Mouse (Mus musculus) megakaryocyte, embryonic 14.5 days (primary cell): Measurements from ENCODE around the gene Prkg2. TPM values are rescaled to one million over a fixed set of nuclear protein-coding genes. Genes with fewer than 3 reads are reported as not detected.

Experiments
- H3K27me3 ChIP-seq: replicated peaks from 2 replicates; pipeline ENCODE3; 2012; ENCODE audit warnings: inconsistent platforms
- H3K36me3 ChIP-seq: replicated peaks from 2 replicates; pipeline ENCODE3; 2012; ENCODE audit warnings: low read length, inconsistent platforms, mixed read lengths
- H3K4me1 ChIP-seq: 2 replicates; pipeline ENCODE4 v1.6.1; 2012; ENCODE audit warnings: inconsistent platforms
- H3K4me3 ChIP-seq: replicated peaks from 2 replicates; pipeline ENCODE3; 2012; ENCODE audit warnings: moderate library complexity, mild to moderate bottlenecking, inconsistent platforms
- H3K9me3 ChIP-seq: 2 replicates; pipeline ENCODE4 v1.6.1; 2012; ENCODE audit warnings: inconsistent platforms
- FLI1 ChIP-seq: IDR thresholded peaks from 2 replicates; pipeline ENCODE4 v1.6.1; 2012; ENCODE audit warnings: low read length, inconsistent platforms, mixed read lengths
- GATA1 ChIP-seq: IDR thresholded peaks from 3 replicates; pipeline ENCODE4 v1.6.1; 2012; ENCODE audit warnings: mixed read lengths, low read length, inconsistent platforms, borderline replicate concordance
- polyA plus RNA-seq: library from polyadenylated mRNA; stranded (reverse); fragments of >175 nt; gene quantifications from 2 replicates; pipeline ENCODE4 v1.2.3, GENCODE M21; 2012; ENCODE audit warnings: low replicate concordance; ENCODE audit not compliant: insufficient read depth

The Prkg2 gene
- polyA plus RNA-seq, 1 experiment, result not detected

DNA sequence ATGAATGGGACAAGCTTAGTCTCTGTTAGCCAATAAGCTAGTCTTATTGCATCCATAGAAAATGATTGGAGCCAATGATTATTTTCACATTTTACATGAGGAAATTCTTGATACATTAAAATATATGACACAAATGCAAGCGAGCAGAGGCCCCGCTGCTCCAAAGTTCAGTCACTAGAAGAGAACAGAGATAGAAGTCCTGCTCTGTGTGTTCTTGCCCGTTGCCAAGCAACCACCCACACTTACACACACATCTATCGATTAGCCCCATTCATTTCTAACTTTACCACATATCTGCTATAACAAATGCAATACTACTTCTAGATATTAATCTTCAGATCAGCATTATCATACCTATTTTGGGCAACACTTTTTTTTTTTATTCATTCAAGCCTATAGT is 85.6 kb downstream of the Prkg2 start:
- no peaks in the 10 kb centered on the region for H3K4me1 ChIP-seq
- peaks cover 2% of the 10 kb centered on the region; the same call in 1 of the 2 replicates for H3K9me3 ChIP-seq
- no peak for TF ChIP-seq GATA1
- no peak for TF ChIP-seq FLI1
- no peaks in the 10 kb centered on the region for H3K36me3 ChIP-seq
- no peak overlapping the region for H3K4me3 ChIP-seq
- no peaks in the 10 kb centered on the region for H3K27me3 ChIP-seq

DNA sequence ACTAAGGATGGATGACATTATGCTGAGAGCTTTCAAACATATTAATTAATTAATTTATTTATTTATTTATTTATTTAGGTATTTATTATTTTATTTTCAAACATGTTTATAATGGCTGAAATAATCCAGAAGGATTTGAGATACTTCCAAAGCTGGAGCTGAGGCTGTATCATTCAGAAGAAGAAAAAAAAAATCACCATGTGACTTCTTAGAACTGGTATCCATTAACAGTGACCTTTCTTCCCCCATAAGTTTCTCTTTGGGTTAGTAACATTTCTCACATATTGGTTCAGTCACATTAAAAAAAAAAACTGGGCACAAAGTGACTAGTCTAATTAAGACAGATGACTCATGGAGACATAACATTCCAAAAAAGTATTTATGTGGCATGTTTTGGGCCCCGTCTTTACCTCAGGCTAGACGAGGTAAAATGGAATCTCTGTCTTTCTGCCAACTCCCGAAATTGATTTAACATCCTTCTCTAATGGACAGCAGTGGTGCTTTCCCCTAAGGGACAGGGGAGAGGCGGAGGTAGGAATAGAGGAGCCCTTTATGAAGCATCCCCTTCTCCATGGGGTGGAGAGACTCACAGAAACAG is 86.6 kb downstream of the Prkg2 start:
- TF ChIP-seq FLI1 (no peak), GATA1 (no peak)
- H3K4me1 ChIP-seq, result no peaks in the 10 kb centered on the region
- H3K9me3 ChIP-seq, result no peaks in the 10 kb centered on the region
- H3K27me3 ChIP-seq, result no peaks in the 10 kb centered on the region
- no peaks in the 10 kb centered on the region for H3K36me3 ChIP-seq
- H3K4me3 ChIP-seq, result no peak overlapping the region

DNA sequence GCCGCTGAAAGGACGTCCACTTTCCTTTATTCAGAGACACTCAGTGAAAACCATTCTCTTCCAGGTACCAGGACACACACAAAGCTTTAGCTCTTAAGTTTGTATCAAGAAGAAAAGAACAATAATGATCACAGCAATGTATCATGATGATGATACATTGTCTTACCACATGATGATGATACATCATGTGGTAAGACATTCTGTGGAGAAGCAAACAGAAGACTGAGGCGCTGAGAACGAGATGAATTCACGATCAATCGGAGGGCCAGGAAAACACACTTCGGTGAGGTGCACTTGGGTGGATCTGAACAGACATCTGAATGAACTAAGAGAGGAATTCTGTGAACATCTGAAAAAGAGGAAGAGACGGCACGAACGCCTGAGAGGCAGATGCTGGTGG is 87.4 kb downstream of the Prkg2 start:
- Histone ChIP-seq H3K36me3 (no peaks in the 10 kb centered on the region), H3K9me3 (no peaks in the 10 kb centered on the region), H3K4me3 (no peak overlapping the region), H3K27me3 (no peaks in the 10 kb centered on the region), H3K4me1 (no peaks in the 10 kb centered on the region)
- TF ChIP-seq GATA1 (no peak), FLI1 (no peak)

DNA sequence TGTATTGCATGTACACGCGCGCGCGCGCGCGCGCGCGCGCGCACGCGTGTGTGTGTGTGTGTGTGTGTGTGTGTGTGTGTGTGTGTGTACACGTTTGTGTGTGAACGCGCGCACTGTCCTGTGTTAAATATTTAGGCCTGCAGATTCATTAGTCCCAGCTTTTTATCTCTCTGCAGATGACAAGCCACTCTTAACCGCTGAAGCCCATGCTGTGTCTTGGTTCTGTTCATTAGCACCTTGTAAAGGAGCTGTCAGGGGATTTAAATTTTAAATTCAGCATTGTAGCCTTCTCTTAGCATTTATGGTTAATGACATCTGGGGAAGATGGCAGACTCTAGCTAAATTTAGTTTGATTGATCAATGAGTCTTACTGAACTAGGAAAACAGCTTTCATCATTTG is 90.5 kb downstream of the Prkg2 start:
- Histone ChIP-seq H3K9me3 (no peaks in the 10 kb centered on the region), H3K4me3 (no peak overlapping the region), H3K36me3 (no peaks in the 10 kb centered on the region), H3K4me1 (no peaks in the 10 kb centered on the region), H3K27me3 (no peaks in the 10 kb centered on the region)
- TF ChIP-seq GATA1 (no peak), FLI1 (no peak)

DNA sequence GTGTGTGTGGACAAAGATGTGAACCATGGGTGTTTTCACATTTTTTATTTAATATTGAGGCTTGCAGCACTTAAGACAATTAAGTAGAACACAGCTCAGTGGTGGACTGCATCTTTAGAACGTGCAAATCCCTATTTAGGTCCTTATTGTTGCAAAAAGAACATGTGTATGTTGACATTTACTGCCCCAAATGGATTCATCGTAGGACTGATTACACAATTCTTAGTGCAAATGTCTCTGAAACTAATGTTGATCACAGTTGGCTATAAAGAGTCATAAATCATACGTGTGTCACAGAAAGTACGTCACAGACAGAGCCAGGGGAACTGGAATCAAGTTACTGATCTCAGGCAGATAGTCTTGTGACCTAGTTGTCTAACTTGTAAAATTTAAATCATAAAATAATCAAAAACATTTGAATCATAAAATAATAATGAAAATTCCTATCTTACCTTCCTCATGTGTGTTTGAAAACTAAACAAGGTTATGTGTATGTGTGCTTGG is 91.0 kb downstream of the Prkg2 start:
- H3K36me3 ChIP-seq, result no peaks in the 10 kb centered on the region
- H3K9me3 ChIP-seq, result no peaks in the 10 kb centered on the region
- no peak overlapping the region for H3K4me3 ChIP-seq
- no peaks in the 10 kb centered on the region for H3K27me3 ChIP-seq
- H3K4me1 ChIP-seq, result no peaks in the 10 kb centered on the region; the same call in 1 of the 2 replicates
- TF ChIP-seq GATA1, result no peak
- no peak for TF ChIP-seq FLI1

DNA sequence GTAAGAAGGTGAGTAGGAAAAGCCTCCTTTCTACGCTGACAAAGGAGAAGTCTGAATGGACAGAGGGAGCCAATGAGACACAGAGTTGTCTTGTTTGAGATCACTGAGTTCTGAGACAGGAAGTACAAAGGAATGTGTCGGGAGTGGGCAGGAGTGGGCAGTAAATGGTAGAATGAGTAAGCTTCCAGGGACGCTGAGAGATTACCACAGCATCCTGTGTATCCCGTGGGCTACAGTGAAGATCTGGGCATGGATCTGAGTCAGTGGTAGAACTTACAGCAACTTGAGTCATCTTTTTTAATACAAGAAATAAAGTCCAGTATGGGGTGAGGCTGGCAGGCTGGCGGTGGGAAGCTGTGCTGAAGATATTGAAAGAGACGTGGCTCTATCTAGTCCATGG is 93.4 kb downstream of the Prkg2 start:
- TF ChIP-seq GATA1, result no peak
- no peak for TF ChIP-seq FLI1
- no peak overlapping the region for H3K4me3 ChIP-seq
- H3K9me3 ChIP-seq, result no peaks in the 10 kb centered on the region
- no peaks in the 10 kb centered on the region for H3K27me3 ChIP-seq
- peaks cover 4% of the 10 kb centered on the region for H3K4me1 ChIP-seq
- H3K36me3 ChIP-seq, result no peaks in the 10 kb centered on the region

DNA sequence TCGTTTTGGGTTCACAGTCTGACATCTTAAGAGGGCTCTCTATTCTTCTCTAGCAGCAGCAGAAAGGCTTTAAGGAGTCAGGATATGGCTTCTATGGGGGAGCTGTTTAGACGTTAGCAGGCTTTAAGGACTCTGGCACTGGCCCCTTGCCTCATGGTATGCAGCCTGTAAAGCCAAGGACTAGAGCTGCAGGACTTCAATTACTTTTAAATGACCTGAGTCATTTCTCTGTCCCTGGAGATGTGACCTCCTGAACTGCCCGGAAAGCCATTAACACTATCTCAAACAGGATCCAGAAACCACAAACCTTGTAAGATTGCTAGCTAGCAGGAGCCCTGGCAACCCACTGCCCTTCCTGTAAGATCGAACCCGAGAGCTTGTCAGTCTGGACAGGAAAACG is 96.4 kb downstream of the Prkg2 start:
- no peak overlapping the region for H3K4me3 ChIP-seq
- H3K36me3 ChIP-seq, result no peaks in the 10 kb centered on the region
- TF ChIP-seq FLI1 (no peak), GATA1 (no peak)
- H3K9me3 ChIP-seq, result 0 out of 2 replicates have a peak, but pooled peaks cover 2% of the 10 kb centered on the region
- H3K27me3 ChIP-seq, result no peaks in the 10 kb centered on the region
- peaks cover 4% of the 10 kb centered on the region for H3K4me1 ChIP-seq

DNA sequence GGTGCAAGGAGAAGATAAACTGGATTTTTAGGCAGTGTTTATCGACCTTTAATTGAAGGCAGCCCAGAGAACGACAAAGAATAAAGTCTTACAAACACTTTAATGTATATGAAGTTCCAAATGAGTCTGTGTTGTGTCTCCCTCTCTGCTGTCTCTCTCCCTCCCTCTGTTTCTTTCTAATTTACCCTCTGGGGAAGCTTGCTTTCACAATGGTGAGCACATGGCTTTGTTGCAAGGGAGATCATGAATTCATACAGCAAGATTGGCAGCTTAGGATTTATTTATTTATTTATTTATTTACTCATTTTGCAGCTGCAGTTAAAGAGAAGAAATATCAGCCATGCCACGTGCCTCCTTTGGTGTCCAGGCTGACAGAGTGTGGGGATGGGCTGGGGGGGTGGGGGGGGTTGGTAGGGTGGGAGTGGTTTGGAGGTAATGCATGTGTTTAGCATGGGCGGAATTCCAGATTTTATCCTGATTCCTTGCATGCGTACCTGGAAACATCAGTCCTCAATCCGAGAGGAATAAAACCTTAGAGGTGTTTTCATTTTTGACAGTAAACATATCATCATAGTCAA is 97.4 kb downstream of the Prkg2 start:
- Histone ChIP-seq H3K4me1 (peaks cover 4% of the 10 kb centered on the region), H3K36me3 (no peaks in the 10 kb centered on the region), H3K4me3 (no peak overlapping the region), H3K9me3 (0 out of 2 replicates have a peak, but pooled peaks cover 2% of the 10 kb centered on the region), H3K27me3 (no peaks in the 10 kb centered on the region)
- TF ChIP-seq FLI1, result no peak
- TF ChIP-seq GATA1, result no peak

DNA sequence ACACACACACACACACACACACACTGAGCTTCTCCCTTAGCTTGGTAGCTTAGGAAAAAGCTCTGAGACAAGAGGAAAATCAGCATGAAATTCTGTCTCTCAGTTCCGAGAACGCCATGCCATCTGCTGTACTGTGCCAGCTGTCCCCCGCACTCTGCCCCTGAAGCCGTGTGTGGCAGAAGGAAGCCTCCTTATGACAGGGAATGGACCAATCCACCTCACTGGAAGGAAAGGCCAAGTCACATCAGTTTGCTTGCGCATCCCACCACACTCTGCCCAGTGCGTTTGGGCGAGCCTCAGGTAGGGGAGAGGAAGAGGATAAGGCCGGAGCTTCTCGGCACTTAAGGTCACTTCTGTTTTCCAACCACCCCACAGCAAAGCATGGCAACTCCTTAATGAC is 98.0 kb downstream of the Prkg2 start:
- Histone ChIP-seq H3K9me3 (0 out of 2 replicates have a peak, but pooled peaks cover 2% of the 10 kb centered on the region), H3K36me3 (no peaks in the 10 kb centered on the region), H3K27me3 (no peaks in the 10 kb centered on the region), H3K4me3 (no peak overlapping the region), H3K4me1 (peaks cover 4% of the 10 kb centered on the region)
- TF ChIP-seq FLI1, result no peak
- TF ChIP-seq GATA1, result no peak

DNA sequence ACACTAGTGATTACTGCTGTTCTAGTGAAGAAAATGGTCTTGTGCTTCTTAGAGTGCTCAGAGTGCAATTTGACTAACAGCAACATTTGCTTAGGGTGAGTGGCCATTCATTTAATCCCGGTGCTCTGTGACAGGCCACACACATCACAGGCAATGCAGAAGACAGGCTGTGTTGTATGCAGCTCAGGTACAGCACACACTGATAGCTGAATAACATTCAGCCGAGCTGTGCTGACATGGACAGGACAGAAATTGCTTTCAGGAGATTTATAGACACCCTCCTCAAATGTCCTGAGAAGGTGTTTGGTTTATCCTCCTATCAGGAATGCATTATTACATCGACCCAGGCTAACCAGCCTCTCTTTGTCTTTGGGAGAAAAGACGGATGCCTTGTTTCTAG is 99.3 kb downstream of the Prkg2 start:
- Histone ChIP-seq H3K27me3 (no peaks in the 10 kb centered on the region), H3K4me3 (no peak overlapping the region), H3K36me3 (no peaks in the 10 kb centered on the region), H3K4me1 (peaks cover 4% of the 10 kb centered on the region), H3K9me3 (0 out of 2 replicates have a peak, but pooled peaks cover 2% of the 10 kb centered on the region)
- TF ChIP-seq GATA1 (no peak), FLI1 (no peak)
